Mouse (Mus musculus) lung, postnatal 0 days (tissue): ENCODE measurements around the gene Vamp8.

ENCODE experiments used
- CTCF ChIP-seq: IDR thresholded peaks from 2 replicates; pipeline ENCODE4 v1.5.1; 2016; ENCODE audit warnings: antibody characterized with exemption, mild to moderate bottlenecking
- EP300 ChIP-seq: IDR thresholded peaks from 2 replicates; pipeline ENCODE4 v1.6.1; 2016; ENCODE audit warnings: antibody characterized with exemption, mild to moderate bottlenecking, control low read depth

GRCm38 (mm10) chr6:72371571-72371970 is 18.9 kb downstream of the Vamp8 start:
- TF ChIP-seq CTCF (no peak), EP300 (no peak)
